Mouse (Mus musculus) embryonic stem cell, embryonic (primary cell): ENCODE results near the gene Bach2.

Source experiments
- CTCF ChIA-PET, 4 experiments: fragments of 300-600 bp in 2 of 4; fragments of 350-600 bp in 2 of 4; sonication (Branson Sonifier 250); formaldehyde crosslinking; loops; one replicate each; lab custom pipeline; 2022; ENCODE audit warnings: inconsistent platforms in 2 of 4; lab: Charles Lee
- POLR2A ChIA-PET, 4 experiments: fragments of 300-600 bp in 2 of 4; fragments of 350-600 bp in 2 of 4; sonication (Branson Sonifier 250); formaldehyde crosslinking; loops; one replicate each; lab custom pipeline; 2022; ENCODE audit warnings: antibody characterized with exemption in 4 of 4, inconsistent platforms in 1 of 4; lab: Charles Lee

The Bach2 gene

GRCm38 (mm10) chr4:32238366-32238854 is at the start of gene Bach2:
Gene Bach2 (plus strand): TSS chr4:32238804.
- ChIA-PET CTCF (interaction anchor here in 3 of 4 experiments (0.6 to 1.2 kb wide), 4 partner anchors 10 to 757 kb away, joined by 3 to 5 read pairs (median 4); no protein-coding TSS in a partner anchor), POLR2A (interaction anchor here in 3 of 4 experiments (0.7 to 1.7 kb wide), 23 partner anchors 10 to 1009 kb away, joined by 3 to 9 read pairs (median 3); no protein-coding TSS in a partner anchor)

GRCm38 (mm10) chr4:32189416-32190036 is 49.1 kb upstream of the Bach2 start:
- CTCF ChIA-PET: no interaction called here
- POLR2A ChIA-PET: interaction anchor here in 1 of 4 experiments (0.7 to 1.4 kb wide), 2 partner anchors 24 to 29 kb away, joined by 3 read pairs; no protein-coding TSS in a partner anchor

GRCm38 (mm10) chr4:32190506-32190905 is 48.1 kb upstream of the Bach2 start:
- ChIA-PET CTCF (no interaction called here), POLR2A (interaction anchor here in 1 of 4 experiments (0.6 kb wide), 1 partner anchor 225 kb away, joined by 6 read pairs; no protein-coding TSS in a partner anchor)

- ChIA-PET POLR2A (interaction anchor here in 3 of 4 experiments (0.6 to 1.3 kb wide), 7 partner anchors 19 to 143 kb away, joined by 3 to 6 read pairs (median 4); partner anchors contain the start of gene Bach2 (in 2 of the 3)), CTCF (interaction anchor here in 3 of 4 experiments (0.6 to 1.1 kb wide), 3 partner anchors 8 to 140 kb away, joined by 3 to 5 read pairs (median 3); no protein-coding TSS in a partner anchor)
Measured at GRCm38 (mm10) chr4:32195945-32196921, 42.4 kb upstream of the Bach2 start.

- ChIA-PET POLR2A (interaction anchor here in 1 of 4 experiments (0.9 kb wide), 1 partner anchor 104 kb away, joined by 3 read pairs; no protein-coding TSS in a partner anchor), CTCF (interaction anchor here in 2 of 4 experiments (0.6 to 0.9 kb wide), 2 partner anchors 10 to 51 kb away, joined by 3 read pairs; no protein-coding TSS in a partner anchor)
Measured at GRCm38 (mm10) chr4:32198031-32198430, 40.6 kb upstream of the Bach2 start.

GRCm38 (mm10) chr4:32198589-32198988 is 40.0 kb upstream of the Bach2 start:
- ChIA-PET CTCF (interaction anchor here in 1 of 4 experiments (0.6 kb wide), 1 partner anchor 11 kb away, joined by 3 read pairs; no protein-coding TSS in a partner anchor), POLR2A (interaction anchor here in 1 of 4 experiments (0.9 kb wide), 1 partner anchor 105 kb away, joined by 3 read pairs; no protein-coding TSS in a partner anchor)

- ChIA-PET CTCF (no interaction called here), POLR2A (interaction anchor here in 1 of 4 experiments (0.9 kb wide), 1 partner anchor 105 kb away, joined by 3 read pairs; no protein-coding TSS in a partner anchor)
Measured at GRCm38 (mm10) chr4:32199156-32199555, 39.4 kb upstream of the Bach2 start.

GRCm38 (mm10) chr4:32201114-32201513 is 37.5 kb upstream of the Bach2 start:
- POLR2A ChIA-PET: interaction anchor here in 1 of 4 experiments (0.5 to 1.6 kb wide), 2 partner anchors 18 to 1110 kb away, joined by 3 to 4 read pairs; no protein-coding TSS in a partner anchor
- CTCF ChIA-PET: no interaction called here

- ChIA-PET CTCF (no interaction called here), POLR2A (interaction anchor here in 1 of 4 experiments (1.6 kb wide), 1 partner anchor 19 kb away, joined by 4 read pairs; no protein-coding TSS in a partner anchor)
Measured at GRCm38 (mm10) chr4:32202362-32202761, 36.2 kb upstream of the Bach2 start.

- CTCF ChIA-PET: no interaction called here
- POLR2A ChIA-PET: no interaction called here
Measured at GRCm38 (mm10) chr4:32204819-32205218, 33.8 kb upstream of the Bach2 start.

GRCm38 (mm10) chr4:32205825-32206224 is 32.8 kb upstream of the Bach2 start:
- POLR2A ChIA-PET: interaction anchor here in 1 of 4 experiments (0.5 kb wide), 1 partner anchor 160 kb away, joined by 3 read pairs; no protein-coding TSS in a partner anchor
- CTCF ChIA-PET: no interaction called here

GRCm38 (mm10) chr4:32209995-32210394 is 28.6 kb upstream of the Bach2 start:
- ChIA-PET POLR2A (no interaction called here), CTCF (interaction anchor here in 1 of 4 experiments (0.6 kb wide), 1 partner anchor 57 kb away, joined by 4 read pairs; no protein-coding TSS in a partner anchor)

- ChIA-PET CTCF (interaction anchor here in 1 of 4 experiments (0.6 kb wide), 1 partner anchor 57 kb away, joined by 4 read pairs; no protein-coding TSS in a partner anchor), POLR2A (no interaction called here)
Measured at GRCm38 (mm10) chr4:32210424-32211184, 28.0 kb upstream of the Bach2 start.

GRCm38 (mm10) chr4:32212593-32212992 is 26.0 kb upstream of the Bach2 start:
- ChIA-PET CTCF (interaction anchor here in 1 of 4 experiments (0.6 kb wide), 1 partner anchor 155 kb away, joined by 4 read pairs; no protein-coding TSS in a partner anchor), POLR2A (interaction anchor here in 1 of 4 experiments (1.3 kb wide), 1 partner anchor 23 kb away, joined by 3 read pairs; no protein-coding TSS in a partner anchor)

- CTCF ChIA-PET: no interaction called here
- POLR2A ChIA-PET: interaction anchor here in 1 of 4 experiments (0.6 kb wide), 1 partner anchor 766 kb away, joined by 4 read pairs; no protein-coding TSS in a partner anchor
Measured at GRCm38 (mm10) chr4:32216466-32216865, 22.1 kb upstream of the Bach2 start.

- CTCF ChIA-PET: interaction anchor here in 1 of 4 experiments (0.6 kb wide), 1 partner anchor 342 kb away, joined by 7 read pairs; no protein-coding TSS in a partner anchor
- POLR2A ChIA-PET: no interaction called here
Measured at GRCm38 (mm10) chr4:32217016-32217415, 21.6 kb upstream of the Bach2 start.

- ChIA-PET POLR2A (interaction anchor here in 2 of 4 experiments (0.9 to 1.2 kb wide), 2 partner anchors 9 to 46 kb away, joined by 3 to 4 read pairs; no protein-coding TSS in a partner anchor), CTCF (interaction anchor here in 1 of 4 experiments (0.7 kb wide), 1 partner anchor 344 kb away, joined by 4 read pairs; no protein-coding TSS in a partner anchor)
Measured at GRCm38 (mm10) chr4:32217593-32217992, 21.0 kb upstream of the Bach2 start.
